Mouse (Mus musculus): ENCODE data around the gene Npas3. TPM values are rescaled to one million over a fixed set of nuclear protein-coding genes. Genes with fewer than 3 reads are reported as not detected.
"Not testable (repeated sequence)": the region's sequence is repeated elsewhere in the genome, so short reads cannot be mapped to it uniquely, and the experiment has no call there.

The Npas3 gene
- total RNA-seq (2021) = 10 to 100 TPM; 43.7 to 47.4 TPM

- peak; percentile 68 for DNase-seq
- intact Hi-C loops (cut with DNase I) = loop anchor here (5.0 kb wide), 1 partner anchor 186 kb away; no protein-coding TSS in a partner anchor
These were observed at the start of gene Npas3 for GRCm38 (mm10) chr12:53248101-53248727. Gene Npas3 (plus strand): TSS chr12:53248677.

DNA sequence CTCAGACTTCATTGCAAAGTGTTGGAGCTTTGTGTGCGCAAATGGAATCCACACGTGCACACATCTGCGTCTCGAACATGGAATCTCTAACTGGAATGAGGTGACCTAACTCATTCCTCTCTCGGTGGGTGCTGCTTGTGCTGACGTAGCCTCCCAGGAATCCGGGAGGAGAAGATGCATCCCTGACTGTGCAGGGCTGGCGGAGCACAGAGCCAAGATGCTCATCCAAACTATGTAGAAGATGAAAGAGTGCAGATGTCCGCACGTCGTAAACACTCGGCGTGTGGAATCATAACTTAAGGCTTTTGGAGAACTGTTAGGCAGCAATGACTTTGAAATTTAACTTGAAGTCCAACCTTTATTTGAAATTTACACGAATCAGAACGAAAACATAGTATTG, 31.3 kb upstream of the Npas3 start:
- intact Hi-C loops (cut with DNase I) = no loop called here

GRCm38 (mm10) chr12:53222742-53223141, 25.7 kb upstream of the Npas3 start:
- peak; percentile 10 for DNase-seq
- intact Hi-C loops (cut with DNase I) = loop anchor here (10.0 kb wide), 2 partner anchors 178 to 308 kb away; no protein-coding TSS in a partner anchor

More for the DNA sequence above, 31.3 kb upstream of the Npas3 start:
- no peak for DNase-seq

DNA sequence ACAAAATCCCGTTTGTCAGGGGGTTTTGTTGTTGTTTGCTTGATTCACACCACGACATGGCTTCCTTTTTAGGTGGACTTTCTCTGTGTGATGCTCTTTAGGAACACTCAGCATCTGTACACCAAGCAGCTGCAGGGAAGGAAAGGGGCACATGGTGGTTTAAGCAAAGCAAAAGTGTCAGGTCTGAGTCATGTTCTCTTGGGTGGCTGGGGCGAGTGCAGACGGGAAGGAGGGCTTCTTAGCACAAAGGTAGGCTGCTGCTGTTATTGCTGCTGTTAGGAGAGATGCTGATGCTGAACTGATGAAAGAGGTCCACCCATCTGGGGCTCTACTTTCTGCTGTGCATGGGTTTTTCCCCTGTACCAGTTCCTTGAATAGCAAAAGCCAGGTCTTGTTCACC, 21.1 kb upstream of the Npas3 start:
- no peak for DNase-seq
- intact Hi-C loops (cut with DNase I) = loop anchor here (10.0 kb wide), 2 partner anchors 183 to 313 kb away; no protein-coding TSS in a partner anchor

DNA sequence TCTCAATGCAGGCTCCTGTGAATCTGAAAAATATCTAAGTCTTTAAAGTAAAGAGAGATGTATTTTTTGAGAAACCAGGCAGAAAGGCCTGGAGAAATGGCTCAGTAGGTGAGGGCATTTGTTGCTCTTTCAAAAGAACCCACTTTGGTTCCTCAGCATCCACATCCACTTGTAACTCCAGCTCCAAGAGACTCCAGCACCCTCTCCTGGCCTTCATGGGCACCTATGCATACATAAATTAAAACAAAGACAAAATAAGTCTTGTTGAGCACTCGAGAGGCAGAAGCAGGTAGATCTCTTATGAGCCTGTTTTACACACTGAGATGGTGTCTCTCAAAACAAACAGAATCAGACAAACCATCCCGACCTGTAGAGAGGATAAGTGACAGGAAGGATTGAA, 19.1 kb upstream of the Npas3 start:
- no peak for DNase-seq
- intact Hi-C loops (cut with DNase I) = loop anchor here (10.0 kb wide), 2 partner anchors 185 to 315 kb away; no protein-coding TSS in a partner anchor

GRCm38 (mm10) chr12:53246181-53246580, 2.3 kb upstream of the Npas3 start:
- no peak for DNase-seq
- intact Hi-C loops (cut with DNase I) = loop anchor here (5.0 kb wide), 1 partner anchor 184 kb away; no protein-coding TSS in a partner anchor

DNA sequence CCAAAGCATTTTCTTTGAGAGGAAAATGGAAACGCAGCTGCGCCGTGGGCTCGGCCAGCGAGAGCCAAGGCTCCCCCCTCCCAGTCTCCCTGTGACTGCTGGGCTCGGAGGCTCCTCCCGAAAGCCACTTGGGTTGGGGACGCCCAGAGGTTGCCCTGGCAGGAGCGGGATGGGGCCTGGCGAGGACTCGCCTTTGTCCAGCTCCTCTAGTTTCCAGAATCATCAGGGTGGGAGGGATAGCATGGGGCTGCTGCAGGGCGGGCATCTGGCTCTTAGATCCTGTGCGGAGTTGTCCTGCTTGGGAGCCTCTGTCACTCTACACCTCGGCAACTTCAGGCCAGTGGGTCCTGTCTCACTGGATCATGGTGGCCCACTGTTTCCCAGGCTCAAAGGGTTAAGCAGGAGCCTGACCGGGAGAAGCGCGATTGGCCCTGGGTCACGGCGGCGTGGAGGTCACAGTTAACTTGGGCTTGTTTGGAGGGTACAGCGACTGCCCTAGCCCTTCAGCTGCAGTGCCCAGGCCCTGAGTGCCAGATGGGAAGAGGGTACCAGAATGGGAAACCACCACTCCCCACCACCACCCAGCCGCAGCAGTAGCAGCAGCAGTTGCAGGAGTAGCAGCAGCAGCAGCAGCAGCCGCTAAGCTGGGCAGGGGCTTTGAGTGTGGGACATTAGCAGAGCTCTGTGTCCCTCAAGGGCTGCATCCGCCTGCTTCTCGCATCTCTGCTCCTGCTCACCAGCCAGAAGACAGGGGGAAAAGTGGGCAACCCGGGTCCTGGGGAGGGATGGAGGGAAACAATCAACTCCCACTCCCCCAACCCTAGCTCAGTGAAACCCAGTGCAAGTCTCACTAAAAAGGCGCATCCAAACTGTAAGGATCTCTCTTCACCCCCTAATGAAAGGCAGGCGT, 1.6 kb upstream of the Npas3 start:
- intact Hi-C loops (cut with DNase I) = loop anchor here (5.0 kb wide), 1 partner anchor 185 kb away; no protein-coding TSS in a partner anchor
- peak; percentile 54 for DNase-seq

GRCm38 (mm10) chr12:53247491-53248035, 914 bp upstream of the Npas3 start:
- DNase-seq = peak; percentile 4
- intact Hi-C loops (cut with DNase I) = loop anchor here (5.0 kb wide), 1 partner anchor 185 kb away; no protein-coding TSS in a partner anchor

GRCm38 (mm10) chr12:53248796-53249195, 319 bp downstream of the Npas3 start:
- peak; percentile 23 for DNase-seq

DNA sequence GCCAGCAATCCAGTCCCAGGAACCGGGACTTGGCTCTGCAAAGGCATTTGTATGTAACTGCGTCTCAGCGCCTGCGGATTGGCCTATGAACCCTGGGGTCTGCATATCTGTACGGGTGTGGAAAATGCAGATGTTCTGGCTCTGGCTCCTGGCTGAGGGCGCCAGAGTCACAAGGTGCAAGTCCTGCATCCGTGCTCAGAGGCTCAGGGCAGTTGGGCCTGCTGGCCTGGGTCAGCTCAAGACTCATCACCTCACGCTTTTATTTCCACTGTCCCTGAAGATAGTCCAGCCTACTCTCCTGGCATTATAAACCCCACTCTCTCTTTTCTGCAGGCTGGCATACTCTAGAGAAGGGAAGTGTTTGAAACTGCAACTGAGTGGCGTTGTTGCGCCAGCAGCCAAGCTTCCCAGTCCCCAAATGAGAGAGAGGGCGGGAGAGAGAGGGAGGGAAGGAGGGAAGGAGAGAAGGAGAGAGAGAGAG, 3.3 kb downstream of the Npas3 start:
- intact Hi-C loops (cut with DNase I) = loop anchor here (5.0 kb wide), 2 partner anchors 334 to 811 kb away; no protein-coding TSS in a partner anchor

More at GRCm38 (mm10) chr12:53248796-53249195, 319 bp downstream of the Npas3 start:
- intact Hi-C loops (cut with DNase I) = loop anchor here (5.0 kb wide), 1 partner anchor 186 kb away; no protein-coding TSS in a partner anchor

DNA sequence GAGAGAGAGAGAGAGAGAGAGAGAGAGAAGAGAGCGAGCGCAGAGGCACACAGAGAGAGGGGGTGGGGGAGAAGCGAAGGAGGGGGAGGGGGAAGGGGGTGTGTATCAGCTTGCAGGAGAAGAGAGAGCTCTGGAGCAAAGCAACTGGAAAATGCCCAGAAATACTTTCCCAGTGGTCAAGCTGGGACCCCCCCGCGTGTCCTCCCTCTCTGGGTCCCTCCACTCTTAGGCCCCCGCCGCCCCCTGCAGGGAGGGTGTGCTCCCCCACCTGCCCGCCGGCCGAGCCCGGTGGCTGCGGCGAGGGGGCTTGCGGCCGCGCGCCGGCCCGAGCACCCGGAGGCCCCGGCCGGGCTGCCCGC, 3.7 kb downstream of the Npas3 start:
- peak; percentile 54 for DNase-seq
- intact Hi-C loops (cut with DNase I) = loop anchor here (5.0 kb wide), 2 partner anchors 335 to 810 kb away; no protein-coding TSS in a partner anchor

More for the DNA sequence above, 3.3 kb downstream of the Npas3 start:
- DNase-seq = peak; percentile 31

GRCm38 (mm10) chr12:53252572-53253422, 4.3 kb downstream of the Npas3 start:
- DNase-seq = peak; percentile 51
- intact Hi-C loops (cut with DNase I) = loop anchor here (5.0 kb wide), 2 partner anchors 335 to 810 kb away; no protein-coding TSS in a partner anchor

GRCm38 (mm10) chr12:53253461-53254159, 5.1 kb downstream of the Npas3 start:
- peak; percentile 68 for DNase-seq
- intact Hi-C loops (cut with DNase I) = loop anchor here (5.0 kb wide), 2 partner anchors 336 to 809 kb away; no protein-coding TSS in a partner anchor

- DNase-seq = no peak
- intact Hi-C loops (cut with DNase I) = loop anchor here (5.0 kb wide), 2 partner anchors 337 to 808 kb away; no protein-coding TSS in a partner anchor
These were observed 5.6 kb downstream of the Npas3 start for GRCm38 (mm10) chr12:53254160-53254480.

DNA sequence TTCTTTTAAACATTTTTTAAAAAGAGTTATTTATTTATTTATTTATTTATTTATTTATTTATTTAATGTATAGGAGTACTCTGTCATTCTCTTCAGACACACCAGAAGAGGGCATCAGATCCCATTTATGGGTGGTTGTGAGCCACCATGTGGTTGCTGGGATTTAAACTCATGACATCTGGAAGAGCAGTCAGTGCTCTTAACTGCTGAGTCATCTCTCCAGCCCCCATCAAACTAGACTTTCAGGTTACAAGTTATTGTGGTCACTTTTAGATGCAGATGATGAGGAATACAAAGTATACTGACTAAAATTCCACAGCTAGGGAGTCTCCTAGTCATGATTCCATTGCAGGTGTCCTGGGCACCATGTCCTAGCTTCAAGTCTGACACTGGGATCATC, 26.0 kb downstream of the Npas3 start:
- intact Hi-C loops (cut with DNase I); DNase-seq: not testable (repeated sequence)

GRCm38 (mm10) chr12:53277393-53277792, 28.9 kb downstream of the Npas3 start:
- no peak for DNase-seq

DNA sequence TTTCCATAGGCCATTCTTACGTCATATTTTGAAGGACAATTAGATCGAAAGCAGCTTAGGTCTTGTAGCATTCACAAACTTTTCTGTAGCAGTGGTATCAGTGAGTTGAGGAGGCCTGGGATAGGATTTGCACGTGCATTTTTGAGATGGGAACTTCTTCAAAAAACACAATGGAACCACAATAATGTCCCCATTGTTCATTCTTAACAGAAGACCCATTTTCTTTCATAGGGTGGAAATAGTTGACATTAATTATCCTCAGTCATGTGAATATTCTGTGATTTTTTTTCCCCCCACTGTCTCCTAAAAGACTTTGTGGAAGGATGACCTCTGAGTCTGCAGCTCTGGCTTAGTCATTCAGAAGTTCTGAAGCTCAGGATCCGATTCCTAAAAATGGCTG, 41.9 kb downstream of the Npas3 start:
- no peak for DNase-seq
- intact Hi-C loops (cut with DNase I) = no loop called here

More at GRCm38 (mm10) chr12:53277393-53277792, 28.9 kb downstream of the Npas3 start:
- intact Hi-C loops (cut with DNase I) = no loop called here

GRCm38 (mm10) chr12:53290846-53291245, 42.4 kb downstream of the Npas3 start:
- intact Hi-C loops (cut with DNase I) = no loop called here

DNA sequence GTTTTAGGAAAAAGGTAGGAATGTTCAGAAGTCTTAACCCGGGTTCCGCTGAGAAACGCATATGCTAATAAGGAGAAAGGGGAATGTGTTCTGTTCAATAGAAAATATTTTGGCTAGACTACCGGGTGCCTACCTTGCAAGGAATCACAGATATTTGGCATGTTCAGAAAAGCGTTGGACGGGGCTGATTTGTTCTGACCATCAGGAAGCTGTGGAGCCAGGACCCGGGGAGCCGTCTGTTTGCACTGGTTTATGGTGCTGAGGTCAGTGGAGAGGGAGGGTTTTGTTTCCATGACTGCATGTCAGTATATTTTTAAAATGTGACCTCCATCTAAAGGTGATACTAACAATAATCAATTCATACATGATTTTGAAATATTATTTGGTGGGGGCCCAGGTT, 43.5 kb downstream of the Npas3 start:
- intact Hi-C loops (cut with DNase I) = no loop called here
- peak; percentile 9 for DNase-seq

More at GRCm38 (mm10) chr12:53290846-53291245, 42.4 kb downstream of the Npas3 start:
- DNase-seq = no peak

Data from left cerebral cortex, postnatal 4 days (tissue).